Mouse (Mus musculus): ENCODE data around the gene Bcas3.

Gene Bcas3

GRCm38 (mm10) chr11:85760486-85761141 lies 407.6 kb downstream of the Bcas3 start:
- DNase-seq = peak; percentile 48

- no peak for DNase-seq
These were observed 408.2 kb downstream of the Bcas3 start for GRCm38 (mm10) chr11:85761170-85761569.

- DNase-seq = no peak
These were observed 410.7 kb downstream of the Bcas3 start for GRCm38 (mm10) chr11:85763655-85764054.

GRCm38 (mm10) chr11:85766106-85766723 lies 413.2 kb downstream of the Bcas3 start:
- peak; percentile 15 for DNase-seq

- no peak for DNase-seq
These were observed 413.8 kb downstream of the Bcas3 start for GRCm38 (mm10) chr11:85766811-85767210.

- DNase-seq = no peak
These were observed 416.8 kb downstream of the Bcas3 start for GRCm38 (mm10) chr11:85769740-85770139.

- no peak for DNase-seq
These were observed 420.4 kb downstream of the Bcas3 start for GRCm38 (mm10) chr11:85773391-85773790.

GRCm38 (mm10) chr11:85774707-85775106 lies 421.7 kb downstream of the Bcas3 start:
- no peak for DNase-seq

- DNase-seq = no peak
These were observed 422.5 kb downstream of the Bcas3 start for GRCm38 (mm10) chr11:85775492-85775891.

- no peak for DNase-seq
These were observed 423.9 kb downstream of the Bcas3 start for GRCm38 (mm10) chr11:85776861-85777360.

GRCm38 (mm10) chr11:85777950-85778349 lies 425.0 kb downstream of the Bcas3 start:
- DNase-seq = no peak

GRCm38 (mm10) chr11:85780303-85780702 lies 427.3 kb downstream of the Bcas3 start:
- DNase-seq = no peak

- no peak for DNase-seq
These were observed 433.2 kb downstream of the Bcas3 start for GRCm38 (mm10) chr11:85786113-85786718.

GRCm38 (mm10) chr11:85789750-85790149 lies 436.8 kb downstream of the Bcas3 start:
- no peak for DNase-seq

GRCm38 (mm10) chr11:85790267-85790666 lies 437.3 kb downstream of the Bcas3 start:
- no peak for DNase-seq

- DNase-seq = no peak
These were observed 438.2 kb downstream of the Bcas3 start for GRCm38 (mm10) chr11:85791212-85791611.

GRCm38 (mm10) chr11:85792534-85793215 lies 439.7 kb downstream of the Bcas3 start:
- DNase-seq = no peak

- DNase-seq = no peak
These were observed 446.5 kb downstream of the Bcas3 start for GRCm38 (mm10) chr11:85799456-85799855.

GRCm38 (mm10) chr11:85799856-85800255 lies 446.9 kb downstream of the Bcas3 start:
- no peak for DNase-seq

GRCm38 (mm10) chr11:85800380-85800779 lies 447.4 kb downstream of the Bcas3 start:
- DNase-seq = no peak

GRCm38 (mm10) chr11:85804048-85804447 lies 451.1 kb downstream of the Bcas3 start:
- DNase-seq = no peak

- no peak for DNase-seq
These were observed 452.8 kb downstream of the Bcas3 start for GRCm38 (mm10) chr11:85805779-85806178.

- no peak for DNase-seq
These were observed 454.4 kb downstream of the Bcas3 start for GRCm38 (mm10) chr11:85807353-85807752.

Data from right cerebral cortex, adult 18-20 months (tissue).